Mouse (Mus musculus) stomach, postnatal 0 days (tissue): ENCODE measurements around the gene Bend7. TPM values are rescaled to one million over a fixed set of nuclear protein-coding genes. Genes with fewer than 3 reads are reported as not detected.

Source experiments
- ATAC-seq: fragments of 200-750 bp; cut with Nextera tagmentation; 2 replicates; pipeline ENCODE4 v1.8.0; 2017; ENCODE audit not compliant: low FRiP score, low TSS enrichment
- DNase-seq: peaks from one replicate; pipeline ENCODE4 v3.0.0-alpha.2; 2016; ENCODE audit warnings: low spot score
- H3K27ac ChIP-seq: fragments of 300-500 bp; sonication (generic); replicated peaks from 2 replicates; pipeline ENCODE4 v1.5.1; 2014; ENCODE audit warnings: mild to moderate bottlenecking, control low read depth
- H3K27me3 ChIP-seq: fragments of 300-500 bp; sonication (generic); 2 replicates; pipeline ENCODE4 v1.6.1; 2014; ENCODE audit warnings: low read length; ENCODE audit not compliant: control insufficient read depth, insufficient read depth
- H3K36me3 ChIP-seq: fragments of 300-500 bp; sonication (generic); 2 replicates; pipeline ENCODE4 v1.6.1; 2014; ENCODE audit warnings: low read length, mixed read lengths; ENCODE audit not compliant: control insufficient read depth, insufficient read depth
- H3K4me1 ChIP-seq: fragments of 300-500 bp; sonication (generic); replicated peaks from 2 replicates; pipeline ENCODE4 v1.6.1; 2014; ENCODE audit warnings: antibody characterized with exemption; ENCODE audit not compliant: control insufficient read depth, insufficient read depth
- H3K4me2 ChIP-seq: fragments of 300-500 bp; sonication (generic); replicated peaks from 2 replicates; pipeline ENCODE4 v1.6.1; 2014; ENCODE audit warnings: low read depth, mild to moderate bottlenecking, control low read depth, moderate library complexity
- H3K4me3 ChIP-seq: fragments of 300-500 bp; sonication (generic); 2 replicates; pipeline ENCODE4 v1.5.1; 2014; ENCODE audit warnings: low read depth, low read length, control low read depth
- H3K9ac ChIP-seq: fragments of 300-500 bp; sonication (generic); 2 replicates; pipeline ENCODE4 v1.6.1; 2014; ENCODE audit warnings: mild to moderate bottlenecking, low read length, control low read depth, mixed read lengths
- H3K9me3 ChIP-seq: fragments of 300-500 bp; sonication (generic); 2 replicates; pipeline ENCODE4 v1.6.1; 2016; ENCODE audit warnings: low read length; ENCODE audit not compliant: control insufficient read depth
- CTCF ChIP-seq: IDR thresholded peaks from 2 replicates; pipeline ENCODE4 v1.5.1; 2016; ENCODE audit warnings: antibody characterized with exemption, low read depth, mild to moderate bottlenecking, moderate library complexity
- EP300 ChIP-seq: optimal IDR thresholded peaks from 2 replicates; pipeline ENCODE3; 2016; ENCODE audit warnings: antibody characterized with exemption
- WGBS: fragments of 180-500 bp; shearing (Covaris S2); extraction: QIAGEN DNeasy Blood & Tissue Kit; methylation state at CpG from one replicate; pipeline ENCODE4 v1.1.7; 2014; 5-methylcytosine and 5-hydroxymethylcytosine counted together
- polyA plus RNA-seq: library from polyadenylated mRNA; unstranded; fragments of >200 nt; fragmentation: Nextera tagmentation; extraction: Ambion mirVana; gene quantifications from 2 replicates; pipeline ENCODE4 v1.2.1, GENCODE M21; 2015

Bend7 gene
- polyA plus RNA-seq, 1 experiment from 2014 or later = 4.4 TPM

DNA sequence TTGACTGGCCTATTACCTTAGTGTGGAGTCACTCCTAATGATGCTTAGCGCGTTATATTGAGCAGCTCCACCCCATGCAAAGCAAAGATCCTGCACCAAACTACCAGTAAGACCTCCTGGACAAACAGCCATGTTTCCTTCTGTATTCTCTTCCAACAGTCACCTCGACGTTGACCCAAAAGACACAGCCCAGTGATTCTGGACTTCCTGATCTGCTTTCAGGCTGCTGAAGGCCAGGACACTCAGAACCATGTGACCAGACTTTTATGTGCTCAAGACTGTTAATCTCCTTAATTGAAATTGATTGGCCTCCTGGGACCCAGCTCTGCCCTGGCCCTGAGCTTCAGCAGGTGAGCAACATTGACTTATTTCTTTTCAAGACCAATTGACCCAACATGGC, 111.4 kb downstream of the Bend7 start:
- H3K36me3 ChIP-seq = no peaks in the 10 kb centered on the region
- H3K27me3 ChIP-seq = no peaks in the 10 kb centered on the region
- no peak for DNase-seq
- H3K4me2 ChIP-seq = no peak overlapping the region
- no peak overlapping the region for H3K27ac ChIP-seq
- H3K9ac ChIP-seq = no peak overlapping the region
- no peaks in the 10 kb centered on the region for H3K4me1 ChIP-seq
- no peak for ATAC-seq
- WGBS = 76% methylated on average over 4 of the region's 4 CpGs
- H3K4me3 ChIP-seq = no peak overlapping the region
- H3K9me3 ChIP-seq = no peaks in the 10 kb centered on the region
- TF ChIP-seq CTCF (no peak), EP300 (no peak)

DNA sequence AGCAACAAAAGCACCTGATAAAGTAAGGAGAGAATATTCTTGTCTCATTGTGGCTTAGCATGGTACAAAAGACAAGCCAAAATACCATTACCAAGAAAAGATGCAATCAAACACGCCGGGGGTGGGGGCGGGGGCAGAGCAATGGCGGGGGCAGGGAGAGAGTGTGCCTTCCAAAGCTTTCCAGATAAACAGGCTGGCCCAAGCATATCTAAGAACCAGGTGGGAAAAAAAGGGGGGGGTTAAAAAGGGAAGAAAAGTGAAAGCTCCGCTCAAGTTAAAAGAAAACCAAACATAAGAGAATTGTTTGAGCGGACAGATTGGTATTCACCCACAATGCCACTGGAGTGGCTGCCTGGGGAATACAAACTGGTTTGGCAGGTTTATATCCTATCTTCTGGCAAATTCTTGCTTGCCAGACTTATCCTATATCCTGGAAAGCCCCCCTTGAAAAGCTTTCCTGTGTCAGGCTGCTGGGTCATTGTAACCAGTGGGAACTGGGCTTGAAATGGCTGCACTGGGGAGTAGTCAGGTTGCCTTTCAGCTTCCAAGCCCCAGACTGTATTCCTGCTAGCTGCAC, 111.9 kb downstream of the Bend7 start:
- H3K4me1 ChIP-seq = no peaks in the 10 kb centered on the region
- ATAC-seq (peak; percentile 76), DNase-seq (peak; percentile 35)
- no peaks in the 10 kb centered on the region for H3K27me3 ChIP-seq
- 0 out of 2 replicates have a peak overlapping the region, but pooled peaks have one; percentile 49 for H3K27ac ChIP-seq
- no peak overlapping the region for H3K4me2 ChIP-seq
- WGBS = 46% methylated on average over 6 of the region's 6 CpGs
- TF ChIP-seq CTCF = no peak
- no peak for TF ChIP-seq EP300
- H3K4me3 ChIP-seq = no peak overlapping the region
- no peak overlapping the region for H3K9ac ChIP-seq
- no peaks in the 10 kb centered on the region for H3K36me3 ChIP-seq
- H3K9me3 ChIP-seq = no peaks in the 10 kb centered on the region

DNA sequence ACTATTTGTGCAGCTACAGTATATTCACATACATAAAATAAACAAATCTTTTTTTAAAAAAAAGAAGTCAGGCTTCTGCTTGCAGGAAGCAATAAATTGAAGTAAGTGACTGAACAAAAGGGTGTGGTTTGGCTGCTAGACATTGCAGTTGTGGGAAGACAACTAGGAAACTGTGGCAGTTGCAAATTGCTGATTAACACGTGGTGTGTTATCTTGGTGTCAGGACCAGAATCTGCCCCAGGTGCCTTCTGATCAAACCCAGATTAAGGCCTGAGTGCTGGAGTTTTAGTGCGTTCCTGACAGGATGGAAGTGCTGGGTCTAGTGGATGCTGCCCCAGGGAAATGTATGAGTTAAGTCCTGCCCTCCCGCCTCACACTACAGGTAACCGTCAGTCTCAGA, 113.9 kb downstream of the Bend7 start:
- Histone ChIP-seq H3K27me3 (no peaks in the 10 kb centered on the region), H3K4me1 (no peaks in the 10 kb centered on the region), H3K27ac (no peak overlapping the region), H3K36me3 (no peaks in the 10 kb centered on the region), H3K4me3 (no peak overlapping the region), H3K9ac (no peak overlapping the region), H3K4me2 (no peak overlapping the region), H3K9me3 (no peaks in the 10 kb centered on the region)
- WGBS = 31% methylated on average over 4 of the region's 4 CpGs
- TF ChIP-seq CTCF (no peak), EP300 (no peak)
- no peak for ATAC-seq
- no peak for DNase-seq

DNA sequence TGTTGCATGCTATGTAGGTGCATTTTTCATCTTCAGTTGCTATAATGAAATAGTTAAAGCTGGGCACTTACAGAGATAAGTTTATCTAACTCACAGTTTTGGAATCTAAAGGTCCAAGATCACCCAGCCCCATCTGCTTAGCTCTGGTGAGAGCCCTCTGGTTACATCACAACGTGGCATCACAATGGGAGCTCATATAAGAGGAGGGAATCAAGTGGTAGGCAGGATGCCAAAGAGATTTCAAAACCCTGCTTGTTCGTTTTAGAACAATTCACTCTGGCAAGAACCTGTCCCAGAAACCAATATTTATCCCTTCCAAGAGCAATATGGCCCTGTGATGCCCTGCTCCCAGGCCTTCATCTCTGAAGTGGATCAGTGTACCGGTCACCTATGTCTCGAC, 114.5 kb downstream of the Bend7 start:
- Histone ChIP-seq H3K4me3 (no peak overlapping the region), H3K27me3 (no peaks in the 10 kb centered on the region), H3K27ac (no peak overlapping the region), H3K9ac (no peak overlapping the region), H3K9me3 (no peaks in the 10 kb centered on the region), H3K4me2 (no peak overlapping the region), H3K4me1 (no peaks in the 10 kb centered on the region), H3K36me3 (no peaks in the 10 kb centered on the region)
- TF ChIP-seq EP300 (no peak), CTCF (no peak)
- no peak for DNase-seq
- 73% methylated on average over 4 of the region's 4 CpGs for WGBS
- ATAC-seq = no peak

DNA sequence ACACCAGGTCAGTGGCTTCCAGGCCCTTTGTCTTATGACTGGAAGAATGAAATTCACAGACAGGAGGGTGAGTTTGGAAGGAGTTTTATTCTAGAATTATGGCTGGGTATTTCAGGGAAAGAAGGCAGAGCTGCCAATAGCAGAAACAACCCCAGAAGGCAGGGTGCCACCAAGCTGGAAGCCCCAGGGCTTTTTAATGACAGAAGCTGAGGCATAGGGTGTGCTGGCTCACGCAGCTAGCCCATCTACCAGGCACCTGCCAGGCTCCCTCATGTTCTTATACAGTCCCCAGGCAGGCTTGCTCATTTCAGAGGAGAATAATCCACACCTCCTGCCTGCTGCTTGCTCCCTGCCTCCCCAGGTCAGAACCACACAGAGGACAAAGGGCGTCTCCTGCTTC, 131.8 kb downstream of the Bend7 start:
- no peak for ATAC-seq
- no peaks in the 10 kb centered on the region for H3K36me3 ChIP-seq

More for the DNA sequence above, 131.8 kb downstream of the Bend7 start:
- TF ChIP-seq EP300 (no peak), CTCF (no peak)
- no peaks in the 10 kb centered on the region for H3K27me3 ChIP-seq
- H3K4me2 ChIP-seq = no peak overlapping the region
- H3K9ac ChIP-seq = no peak overlapping the region
- H3K4me1 ChIP-seq = no peaks in the 10 kb centered on the region
- no peaks in the 10 kb centered on the region for H3K9me3 ChIP-seq
- WGBS = 80% methylated on average over 2 of the region's 2 CpGs
- no peak overlapping the region for H3K27ac ChIP-seq
- no peak for DNase-seq
- H3K4me3 ChIP-seq = no peak overlapping the region

Other genes with a start within 250 kb of the Bend7 start
- 15.5 and 15.6 TPM in 2 replicates for gene Prpf18, start 65.7 kb upstream of the Bend7 start, polyA plus RNA-seq
- 23.5 and 25.7 TPM in 2 replicates for gene Sephs1, start 163.7 kb downstream of the Bend7 start, polyA plus RNA-seq
- 180 and 185 TPM in 2 replicates for gene Phyh, start 201.2 kb downstream of the Bend7 start, polyA plus RNA-seq